Mouse (Mus musculus) kidney, embryonic 16.5 days (tissue): Measurements from ENCODE around the gene Mafb. TPM values are rescaled to one million over a fixed set of nuclear protein-coding genes. Genes with fewer than 3 reads are reported as not detected.

Experiments used
- ATAC-seq: fragments of 200-750 bp; cut with Nextera tagmentation; 2 replicates; pipeline ENCODE4 v1.8.0; 2017; ENCODE audit warnings: moderate TSS enrichment; ENCODE audit not compliant: low FRiP score, low TSS enrichment
- H3K27ac ChIP-seq: fragments of 300-500 bp; sonication (generic); 2 replicates; pipeline ENCODE4 v1.5.1; 2014; ENCODE audit warnings: low read length
- H3K27me3 ChIP-seq: fragments of 300-500 bp; sonication (generic); 2 replicates; pipeline ENCODE4 v1.6.1; 2014; ENCODE audit warnings: low read length, control low read depth, mixed read lengths; ENCODE audit not compliant: insufficient read depth
- H3K36me3 ChIP-seq: fragments of 300-500 bp; sonication (generic); 2 replicates; pipeline ENCODE4 v1.6.1; 2014; ENCODE audit warnings: low read length, control low read depth, mixed read lengths; ENCODE audit not compliant: insufficient read depth
- H3K4me1 ChIP-seq: fragments of 300-500 bp; sonication (generic); 2 replicates; pipeline ENCODE4 v1.6.1; 2014; ENCODE audit warnings: low read length, control low read depth, mixed read lengths; ENCODE audit not compliant: insufficient read depth
- H3K4me2 ChIP-seq: fragments of 300-500 bp; sonication (generic); replicated peaks from 2 replicates; pipeline ENCODE4 v1.6.1; 2014; ENCODE audit warnings: low read depth, low read length
- H3K4me3 ChIP-seq: fragments of 300-500 bp; sonication (generic); 2 replicates; pipeline ENCODE4 v1.5.1; 2014; ENCODE audit warnings: mild to moderate bottlenecking, low read length
- H3K9ac ChIP-seq: fragments of 300-500 bp; sonication (generic); replicated peaks from 2 replicates; pipeline ENCODE4 v1.6.1; 2014; ENCODE audit warnings: low read length
- H3K9me3 ChIP-seq: fragments of 300-500 bp; sonication (generic); 2 replicates; pipeline ENCODE4 v1.6.1; 2016; ENCODE audit warnings: low read length, control low read depth
- WGBS: fragments of 180-500 bp; shearing (Covaris S2); extraction: QIAGEN DNeasy Blood & Tissue Kit; methylation state at CpG from one replicate; pipeline ENCODE4 v1.1.7; 2014; 5-methylcytosine and 5-hydroxymethylcytosine counted together
- polyA plus RNA-seq: library from polyadenylated mRNA; unstranded; fragments of >200 nt; fragmentation: Nextera tagmentation; extraction: Ambion mirVana; gene quantifications from 2 replicates; pipeline ENCODE4 v1.2.1, GENCODE M21; 2015

Gene Mafb
- polyA plus RNA-seq, 1 experiment from 2014 or later = 31.4 TPM

DNA sequence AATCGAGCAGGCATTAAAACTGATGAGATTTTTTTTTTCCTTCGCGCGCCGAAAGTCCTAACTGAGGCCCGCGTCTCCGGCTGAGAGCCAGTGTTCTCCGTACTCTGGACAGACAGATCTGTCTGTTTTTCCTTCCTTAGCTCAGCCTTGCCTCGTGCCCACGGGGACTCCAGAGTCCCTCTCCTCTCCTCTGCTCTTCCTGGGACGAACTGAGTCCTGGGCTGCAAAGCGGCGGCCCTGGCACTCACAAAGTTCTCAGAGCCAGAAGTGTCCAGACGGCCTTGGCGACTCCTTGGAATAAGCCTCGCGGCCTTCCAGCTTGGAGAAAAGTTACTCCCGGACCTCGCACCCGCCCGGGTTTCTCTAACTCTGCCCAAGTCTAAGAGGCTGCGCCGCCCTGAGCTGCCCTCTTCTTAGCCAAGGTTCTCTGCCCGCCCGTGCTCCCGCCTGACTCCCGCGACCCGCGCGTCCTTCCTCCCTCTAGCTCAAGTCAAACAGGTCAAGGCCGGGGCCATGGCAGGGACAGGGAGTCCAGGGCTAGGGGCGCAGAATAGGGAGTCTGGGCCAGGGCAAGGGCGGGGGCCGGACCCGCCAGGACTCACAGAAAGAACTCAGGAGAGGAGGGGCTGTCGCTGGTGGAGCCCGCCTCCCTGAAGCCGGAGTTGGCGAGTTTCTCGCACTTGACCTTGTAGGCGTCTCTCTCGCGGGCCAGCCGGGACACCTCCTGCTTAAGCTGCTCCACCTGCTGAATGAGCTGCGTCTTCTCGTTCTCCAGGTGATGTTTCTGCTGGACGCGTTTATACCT is 1.6 kb downstream of the Mafb start:
- H3K27ac ChIP-seq = no peak overlapping the region

DNA sequence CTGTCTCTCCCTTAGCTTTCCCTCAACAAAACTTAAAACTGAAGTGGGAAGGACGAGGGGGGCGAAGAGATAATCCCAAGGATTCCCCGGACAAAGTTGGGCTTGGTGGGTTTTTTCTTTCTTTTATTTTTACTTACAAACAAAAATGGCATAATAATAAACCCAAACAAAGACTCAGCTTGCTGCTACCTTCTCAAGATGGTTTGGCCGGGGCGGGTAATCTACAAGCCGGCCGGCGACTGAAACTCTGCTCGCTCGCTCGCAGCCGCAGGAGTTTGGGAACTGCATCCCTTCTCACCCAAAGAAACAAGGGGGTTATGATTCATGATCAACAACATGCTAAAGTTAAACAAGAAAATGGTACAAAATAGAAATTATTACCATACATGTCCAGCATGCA is 2.2 kb downstream of the Mafb start:
- ATAC-seq = no peak
- Histone ChIP-seq H3K36me3 (no peaks in the 10 kb centered on the region), H3K4me2 (peak overlapping the region; percentile 99), H3K9ac (peak overlapping the region; percentile 77), H3K27me3 (peaks cover 66% of the 10 kb centered on the region), H3K9me3 (no peaks in the 10 kb centered on the region), H3K4me3 (peak overlapping the region; percentile 58), H3K27ac (no peak overlapping the region), H3K4me1 (peaks cover 34% of the 10 kb centered on the region)
- WGBS = 4% methylated on average over 12 of the region's 12 CpGs

More for the DNA sequence above, 1.6 kb downstream of the Mafb start:
- H3K9ac ChIP-seq = peak overlapping the region; percentile 77
- H3K4me2 ChIP-seq = peak overlapping the region; percentile 99
- ATAC-seq = no peak
- peak overlapping the region; percentile 58 for H3K4me3 ChIP-seq
- under 1% methylated on average over 50 of the region's 50 CpGs for WGBS
- H3K27me3 ChIP-seq = peaks cover 66% of the 10 kb centered on the region
- H3K36me3 ChIP-seq = no peaks in the 10 kb centered on the region
- no peaks in the 10 kb centered on the region for H3K9me3 ChIP-seq
- peaks cover 34% of the 10 kb centered on the region for H3K4me1 ChIP-seq

DNA sequence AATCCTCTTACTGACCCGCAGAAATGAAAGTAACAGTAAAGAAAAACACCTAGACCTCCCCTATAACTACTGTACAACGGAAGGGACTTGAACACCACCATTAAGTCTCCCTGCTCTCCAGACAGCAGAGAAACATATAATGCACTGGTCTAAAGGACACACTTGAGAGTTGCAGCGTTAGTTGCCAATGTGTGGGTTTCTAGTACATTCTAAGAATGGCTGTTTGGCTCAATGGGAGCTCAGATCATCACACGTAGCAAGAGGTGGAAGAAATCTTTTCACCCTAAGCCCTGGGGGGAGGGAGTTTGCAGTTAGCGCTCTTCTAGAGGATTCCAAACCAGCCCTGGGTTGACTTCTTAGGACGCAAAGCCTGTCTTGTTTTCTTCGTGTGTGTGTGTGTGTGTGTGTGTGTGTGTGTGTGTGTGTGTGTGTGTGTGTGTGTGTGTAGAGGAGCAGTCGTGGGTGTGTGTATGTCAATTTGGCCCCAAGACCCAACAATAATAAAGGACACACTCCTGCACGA is 2.7 kb downstream of the Mafb start:
- WGBS = 9% methylated on average over 9 of the region's 9 CpGs
- no peaks in the 10 kb centered on the region for H3K9me3 ChIP-seq
- peak overlapping the region; percentile 99 for H3K4me2 ChIP-seq
- H3K9ac ChIP-seq = no peak overlapping the region
- H3K36me3 ChIP-seq = no peaks in the 10 kb centered on the region
- H3K4me3 ChIP-seq = peak overlapping the region; percentile 58
- H3K27me3 ChIP-seq = peaks cover 66% of the 10 kb centered on the region
- no peak for ATAC-seq
- peaks cover 29% of the 10 kb centered on the region for H3K4me1 ChIP-seq
- no peak overlapping the region for H3K27ac ChIP-seq

DNA sequence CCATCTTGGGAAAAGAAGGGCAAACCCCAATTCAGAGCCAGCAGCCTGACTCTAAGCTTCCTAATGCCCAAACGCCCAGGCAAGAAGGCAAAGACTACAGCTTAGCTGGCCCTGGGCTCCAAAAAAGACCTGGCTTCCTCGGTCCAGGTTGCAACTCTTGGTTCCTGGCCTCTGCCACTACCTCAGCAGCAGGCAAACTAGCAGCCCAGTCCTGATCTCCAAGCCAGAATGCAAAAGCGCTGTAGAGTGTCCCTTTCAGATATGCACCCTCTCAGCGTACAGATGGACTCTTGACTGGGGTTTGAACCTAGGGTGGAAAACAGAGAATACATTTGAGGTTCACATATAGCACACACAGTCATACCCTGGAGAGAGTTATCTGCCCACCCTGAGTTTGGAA is 3.7 kb downstream of the Mafb start:
- Histone ChIP-seq H3K36me3 (no peaks in the 10 kb centered on the region), H3K4me3 (peak overlapping the region; percentile 18; the same call in 1 of the 2 replicates), H3K9ac (no peak overlapping the region), H3K9me3 (no peaks in the 10 kb centered on the region), H3K27ac (no peak overlapping the region), H3K4me1 (peaks cover 20% of the 10 kb centered on the region), H3K4me2 (no peak overlapping the region), H3K27me3 (peaks cover 66% of the 10 kb centered on the region)
- 60% methylated on average over 4 of the region's 4 CpGs for WGBS
- ATAC-seq = no peak

DNA sequence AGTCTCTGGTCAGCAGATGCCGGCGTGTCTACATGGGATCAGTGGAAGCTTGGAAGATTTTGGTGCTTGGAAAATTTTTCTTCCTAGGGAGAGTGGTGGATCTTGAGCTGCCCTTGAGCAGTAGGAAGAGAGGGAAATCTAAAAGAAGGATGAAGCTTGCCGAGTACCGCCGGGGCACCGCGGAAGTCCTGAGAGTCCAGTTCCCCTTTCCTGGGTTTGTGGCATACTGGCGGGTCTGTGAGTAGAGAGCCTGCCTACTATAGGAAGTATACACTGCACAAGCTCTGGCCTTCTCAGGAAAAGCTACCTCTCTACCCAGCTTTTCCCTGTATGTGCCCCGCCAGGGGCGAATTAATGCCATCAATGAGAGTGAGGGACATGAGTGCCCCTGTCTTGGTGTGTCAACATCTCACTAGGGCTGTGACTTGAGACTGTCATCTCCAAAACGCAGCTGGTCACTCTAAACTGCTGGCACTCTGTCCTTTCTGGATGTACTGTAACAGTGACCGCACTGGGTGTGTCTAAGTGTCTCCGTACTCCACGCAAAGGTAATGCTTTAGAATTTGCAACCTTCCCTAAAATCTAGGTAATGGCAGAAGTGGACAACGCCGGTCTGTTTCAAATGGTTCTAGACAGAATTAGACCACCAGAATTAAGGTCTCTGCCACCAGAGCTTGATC is 5.3 kb downstream of the Mafb start:
- no peak overlapping the region for H3K9ac ChIP-seq
- peaks cover 15% of the 10 kb centered on the region for H3K4me1 ChIP-seq
- no peak overlapping the region for H3K4me3 ChIP-seq
- peaks cover 70% of the 10 kb centered on the region for H3K27me3 ChIP-seq
- H3K9me3 ChIP-seq = no peaks in the 10 kb centered on the region
- H3K36me3 ChIP-seq = no peaks in the 10 kb centered on the region
- ATAC-seq = no peak
- H3K27ac ChIP-seq = no peak overlapping the region
- 31% methylated on average over 16 of the region's 16 CpGs for WGBS
- H3K4me2 ChIP-seq = no peak overlapping the region

DNA sequence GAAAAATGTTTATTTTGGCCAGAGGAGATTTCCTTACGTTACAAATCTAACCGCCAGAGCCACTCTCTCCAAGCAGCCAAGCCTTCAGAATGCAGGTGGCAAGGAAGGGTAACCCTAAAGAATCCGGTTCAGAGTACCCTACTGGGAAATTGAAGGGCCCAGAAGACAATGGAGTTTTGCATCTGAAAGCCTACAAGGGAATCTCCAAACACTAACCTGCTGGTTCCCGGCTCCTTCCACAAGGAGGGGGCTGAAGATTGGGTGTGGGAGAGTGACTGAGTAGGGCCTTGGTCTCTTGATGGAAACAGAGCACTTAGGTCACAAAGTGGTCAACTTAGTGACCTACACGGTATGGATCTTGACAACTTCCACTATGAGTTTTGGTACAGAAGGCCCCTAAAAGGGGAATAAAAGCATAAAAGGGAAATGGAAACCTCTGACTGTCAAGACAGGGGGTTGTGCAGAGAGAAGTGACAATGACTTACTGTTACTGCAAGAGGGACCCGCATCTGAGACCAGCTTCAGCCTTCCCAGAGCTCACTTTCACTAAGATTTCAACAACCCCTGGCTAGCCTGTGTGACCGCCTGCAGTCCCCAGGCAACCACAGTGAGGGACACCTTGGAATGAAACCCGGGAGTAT is 6.5 kb downstream of the Mafb start:
- WGBS = 16% methylated on average over 8 of the region's 8 CpGs
- H3K27me3 ChIP-seq = peaks cover 63% of the 10 kb centered on the region
- no peak for ATAC-seq

DNA sequence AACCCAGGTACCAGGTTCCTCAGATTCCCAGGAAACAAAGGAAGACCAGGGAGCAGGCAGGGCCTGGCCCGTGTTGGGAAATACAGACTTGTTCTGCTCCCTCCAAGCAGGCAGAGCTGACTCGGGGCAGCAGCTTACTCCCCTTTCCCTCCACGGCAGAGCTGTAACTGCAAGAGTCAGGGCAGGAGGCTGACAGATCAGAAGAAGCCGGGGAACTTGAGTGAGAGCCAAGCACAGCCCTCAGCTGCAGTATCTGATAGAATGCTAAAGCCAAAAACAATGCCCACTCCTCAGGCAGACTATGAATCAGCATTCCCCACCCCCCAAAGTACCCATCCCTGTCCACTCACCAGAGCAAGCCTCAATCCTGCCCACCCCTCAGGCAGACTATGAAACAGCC is 8.0 kb downstream of the Mafb start:
- ATAC-seq = no peak
- no peak overlapping the region for H3K9ac ChIP-seq
- no peaks in the 10 kb centered on the region for H3K36me3 ChIP-seq
- 6% methylated on average over 4 of the region's 4 CpGs for WGBS
- no peaks in the 10 kb centered on the region for H3K9me3 ChIP-seq
- H3K4me1 ChIP-seq = 0 out of 2 replicates have a peak, but pooled peaks cover 2% of the 10 kb centered on the region
- H3K27ac ChIP-seq = no peak overlapping the region
- no peak overlapping the region for H3K4me3 ChIP-seq
- H3K27me3 ChIP-seq = peaks cover 59% of the 10 kb centered on the region
- no peak overlapping the region for H3K4me2 ChIP-seq

More for the DNA sequence above, 6.5 kb downstream of the Mafb start:
- Histone ChIP-seq H3K36me3 (no peaks in the 10 kb centered on the region), H3K9me3 (no peaks in the 10 kb centered on the region), H3K9ac (no peak overlapping the region), H3K4me3 (no peak overlapping the region), H3K4me2 (no peak overlapping the region), H3K27ac (no peak overlapping the region), H3K4me1 (peaks cover 7% of the 10 kb centered on the region)

DNA sequence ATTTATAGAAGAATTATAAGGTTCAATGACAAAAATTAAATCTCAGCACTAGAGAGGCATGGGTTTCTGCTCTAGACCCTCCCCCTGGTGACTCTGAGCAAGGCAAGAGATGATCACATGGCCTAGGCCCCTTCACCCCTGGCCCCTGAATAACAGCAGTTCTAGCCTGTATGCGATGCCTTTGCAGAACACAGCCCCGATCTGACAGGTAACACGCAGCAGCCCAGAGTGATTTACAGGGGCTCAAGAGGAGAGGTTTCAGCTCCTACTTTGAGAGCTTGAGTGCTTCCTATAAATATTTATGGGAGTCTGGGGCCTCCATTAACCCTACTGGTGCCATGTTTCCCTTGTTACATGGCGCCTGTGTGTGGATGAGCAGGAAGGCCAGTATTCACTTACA is 9.4 kb downstream of the Mafb start:
- Histone ChIP-seq H3K4me2 (no peak overlapping the region), H3K27me3 (peaks cover 49% of the 10 kb centered on the region), H3K4me3 (no peak overlapping the region), H3K9me3 (no peaks in the 10 kb centered on the region), H3K36me3 (no peaks in the 10 kb centered on the region), H3K9ac (no peak overlapping the region), H3K27ac (no peak overlapping the region), H3K4me1 (0 out of 2 replicates have a peak, but pooled peaks cover 2% of the 10 kb centered on the region)
- ATAC-seq = peak; percentile 43; the same call in 1 of the 2 replicates
- 20% methylated on average over 4 of the region's 4 CpGs for WGBS

DNA sequence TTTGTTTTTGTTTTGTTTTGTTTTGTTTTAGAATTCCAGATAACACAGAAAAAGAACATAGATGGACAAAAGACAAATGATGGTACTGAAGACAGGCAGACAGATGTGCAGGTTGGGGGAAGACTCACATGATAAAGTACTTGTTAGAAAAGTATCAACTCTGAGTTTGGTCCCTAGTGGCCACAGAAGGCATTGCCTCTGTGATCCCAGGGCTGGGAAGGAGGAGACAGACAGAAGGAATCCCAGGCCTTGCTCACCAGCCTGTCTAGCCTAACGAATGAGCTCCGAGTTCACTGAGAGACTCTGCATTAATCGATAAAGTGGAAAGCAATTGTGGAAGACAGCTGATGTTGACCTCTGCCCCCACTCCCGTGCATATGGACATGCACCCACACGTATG is 10.7 kb downstream of the Mafb start:
- Histone ChIP-seq H3K36me3 (no peaks in the 10 kb centered on the region), H3K9me3 (no peaks in the 10 kb centered on the region), H3K27ac (no peak overlapping the region), H3K9ac (no peak overlapping the region), H3K27me3 (peaks cover 36% of the 10 kb centered on the region), H3K4me1 (0 out of 2 replicates have a peak, but pooled peaks cover 2% of the 10 kb centered on the region), H3K4me3 (no peak overlapping the region), H3K4me2 (no peak overlapping the region)
- ATAC-seq = no peak
- whole genome bisulfite sequencing = 75% methylated on average over 5 of the region's 5 CpGs
